Mouse (Mus musculus) cerebellum, adult 11 months (tissue): Measurements from ENCODE around the gene Pum2.

Experiments used
- DNase-seq: peaks from one replicate; pipeline ENCODE4 v3.0.0; 2022

The Pum2 gene

DNA sequence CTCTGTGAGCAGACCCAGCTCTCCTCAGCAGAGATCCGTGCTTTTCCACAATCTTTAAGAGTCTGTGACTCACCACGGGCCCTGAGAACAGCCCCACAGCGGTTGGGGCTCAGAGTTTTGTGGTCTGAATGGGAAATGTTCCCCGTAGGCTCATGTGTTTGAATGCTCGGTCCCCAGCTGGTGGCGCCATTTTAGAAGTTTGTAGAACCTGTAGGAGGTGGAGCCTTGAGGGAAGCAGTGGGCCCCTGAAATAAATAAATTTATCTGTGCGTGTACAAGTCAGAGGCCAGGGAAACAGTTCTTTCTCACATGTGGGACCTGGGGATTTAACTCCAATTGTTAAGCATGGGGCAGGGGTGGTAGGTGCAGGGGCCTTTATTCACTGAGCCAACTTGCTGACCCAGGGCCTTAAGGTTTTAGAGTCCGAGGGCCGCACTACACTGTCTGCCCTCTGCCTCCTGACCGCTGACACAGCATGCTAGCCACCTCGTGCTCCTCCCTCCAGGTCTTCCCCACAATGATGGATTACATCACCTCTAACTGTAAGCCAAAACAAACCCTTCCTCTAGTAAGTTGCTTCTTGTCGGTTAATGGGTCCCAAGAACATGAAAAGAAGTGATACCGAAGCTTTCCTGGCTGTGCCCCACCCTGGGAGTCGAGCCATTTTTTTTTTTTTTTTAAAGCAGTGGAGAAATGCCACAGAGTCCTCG, 90.4 kb downstream of the Pum2 start:
- no peak for DNase-seq

DNA sequence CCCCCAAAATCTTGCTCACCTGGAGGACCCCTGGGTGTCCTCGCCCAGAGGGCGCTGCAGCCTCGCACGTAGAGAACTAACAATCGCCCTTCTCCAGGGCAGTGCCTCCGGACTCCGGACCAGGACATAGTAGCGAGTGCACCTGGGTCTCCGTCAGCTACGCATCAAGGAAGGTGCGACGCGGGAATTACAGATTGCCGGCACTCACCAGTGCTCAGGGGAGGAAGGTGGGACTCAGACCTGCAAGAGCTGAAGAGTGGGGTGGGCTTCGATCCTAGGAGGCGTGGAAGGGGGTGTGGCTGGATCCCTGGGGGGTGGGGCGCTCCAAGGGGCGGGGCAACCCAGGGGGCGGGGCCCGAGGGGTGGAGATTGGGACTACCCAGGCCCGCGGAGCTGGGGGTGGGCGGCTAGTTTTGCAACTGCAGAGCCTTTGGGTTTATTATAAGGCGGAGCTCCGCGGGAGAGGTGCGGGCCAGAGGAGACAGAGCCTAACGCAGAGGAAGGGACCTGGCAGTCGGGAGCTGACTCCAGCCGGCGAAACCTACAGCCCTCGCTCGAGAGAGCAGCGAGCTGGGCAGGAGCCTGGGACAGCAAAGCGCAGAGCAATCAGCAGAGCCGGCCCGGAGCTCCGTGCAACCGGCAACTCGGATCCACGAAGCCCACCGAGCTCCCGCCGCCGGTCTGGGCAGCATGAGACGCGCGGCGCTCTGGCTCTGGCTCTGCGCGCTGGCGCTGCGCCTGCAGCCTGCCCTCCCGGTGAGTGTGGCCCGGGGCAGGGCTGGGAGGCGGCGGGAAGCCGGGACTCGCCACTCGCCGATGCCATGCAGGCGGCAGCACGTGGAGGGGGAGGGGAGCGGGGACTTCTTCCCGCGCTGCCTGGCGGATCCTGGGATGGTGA, 97.3 kb downstream of the Pum2 start, which contains the start of gene Sdc1:
Sdc1 (plus strand) TSS at position 378 of the 898 bp plus-strand sequence.
- DNase-seq = peak; percentile 77

DNA sequence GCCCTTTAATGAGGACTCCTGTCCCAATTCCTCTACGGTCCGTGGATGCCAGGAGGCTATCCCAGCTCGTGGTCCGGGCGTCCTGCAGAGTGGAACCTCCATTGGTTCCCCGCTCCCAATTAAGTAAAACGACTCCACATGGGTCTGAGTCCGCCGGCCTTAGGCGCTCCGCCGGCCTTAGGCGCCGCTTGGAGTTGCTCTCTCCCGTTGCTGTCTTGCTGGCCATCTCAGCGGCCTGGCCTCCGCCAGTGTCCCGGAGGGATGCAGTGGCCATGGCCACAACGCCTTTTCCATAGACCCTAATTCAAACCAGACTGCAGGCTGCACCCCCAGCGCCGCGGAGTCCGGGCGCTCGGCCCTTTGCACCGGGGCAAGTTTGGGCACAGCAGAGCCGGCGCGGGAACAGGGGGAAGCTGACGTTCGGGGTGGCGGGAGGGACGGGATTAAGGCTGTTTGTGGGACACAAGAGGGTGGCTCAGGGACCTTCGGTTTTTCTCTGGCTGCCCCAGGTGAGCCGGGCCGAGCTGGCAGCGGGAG, 98.0 kb downstream of the Pum2 start:
- DNase-seq = peak; percentile 42

DNA sequence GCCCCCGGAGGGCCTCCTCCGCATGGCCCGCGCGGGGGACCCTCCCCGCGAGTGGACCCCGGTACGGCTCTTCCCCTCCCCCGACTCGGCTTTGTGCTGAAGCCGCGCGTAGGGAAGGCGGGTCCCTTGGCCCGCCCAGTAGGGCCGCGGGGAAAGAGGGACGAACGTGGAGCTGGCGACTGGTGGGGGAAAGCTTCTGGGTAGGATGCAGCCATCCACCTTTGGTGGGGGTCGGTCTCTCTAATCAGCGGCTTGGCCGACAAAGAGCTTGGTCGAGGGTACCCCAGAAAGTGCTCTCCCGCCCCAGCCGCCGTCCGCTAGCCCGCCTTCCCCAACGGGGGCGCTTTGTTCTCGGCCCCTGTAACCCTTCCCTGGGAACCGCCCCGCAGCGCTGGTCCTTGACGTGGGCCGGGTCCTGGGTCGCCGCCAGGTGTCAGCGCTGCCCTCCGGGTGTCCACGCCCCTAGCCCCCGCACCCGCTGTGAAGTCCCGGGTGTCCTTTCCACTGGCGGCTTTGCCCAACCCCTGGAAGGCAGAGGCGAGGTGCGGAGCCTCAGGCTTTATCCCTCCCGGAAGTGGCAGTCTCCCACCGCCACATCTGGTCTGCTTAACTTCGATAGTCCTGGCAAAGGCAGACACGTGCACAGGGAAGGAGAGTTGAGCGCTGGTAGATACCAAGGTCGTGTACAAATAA, 98.7 kb downstream of the Pum2 start:
- DNase-seq = peak; percentile 52

DNA sequence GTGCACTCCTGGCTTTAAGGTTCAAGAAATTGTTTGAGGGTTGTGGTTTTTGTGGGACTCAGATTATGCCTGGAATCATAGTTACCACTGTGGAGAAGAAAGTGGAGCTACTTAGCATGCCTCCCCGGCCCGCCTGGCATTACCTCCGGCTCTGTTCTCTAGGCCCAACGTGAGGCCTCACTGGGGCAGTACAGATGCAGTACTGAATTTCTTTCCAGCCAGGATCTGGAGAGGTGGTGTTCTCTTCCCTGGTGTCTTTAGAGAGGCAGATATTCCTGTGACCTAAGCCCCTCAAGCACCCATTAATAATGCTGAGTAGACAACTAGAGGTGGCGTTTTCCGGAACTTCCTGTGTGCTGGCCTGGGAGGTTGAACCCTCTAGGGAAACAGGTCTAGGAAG, 99.4 kb downstream of the Pum2 start:
- DNase-seq = no peak

DNA sequence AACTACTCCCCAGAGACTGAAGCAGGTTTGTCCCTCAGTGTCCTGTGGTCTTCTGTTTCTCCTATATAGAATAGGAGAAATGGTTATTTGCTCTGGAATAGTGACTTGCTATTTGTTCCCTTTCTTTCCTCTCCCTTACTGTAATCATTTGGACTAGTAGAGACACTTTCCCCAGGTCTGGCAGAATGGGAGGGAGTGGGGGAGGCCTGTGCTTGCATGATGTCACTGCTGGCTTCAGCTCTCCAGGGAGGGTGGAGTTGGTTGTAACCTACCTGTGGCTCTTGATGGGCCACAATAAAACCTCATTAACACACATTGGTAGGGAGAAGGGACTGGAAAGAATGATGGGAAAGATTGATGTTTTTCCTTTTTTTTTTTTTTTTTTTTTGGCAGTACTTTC, 100.2 kb downstream of the Pum2 start:
- DNase-seq = no peak

DNA sequence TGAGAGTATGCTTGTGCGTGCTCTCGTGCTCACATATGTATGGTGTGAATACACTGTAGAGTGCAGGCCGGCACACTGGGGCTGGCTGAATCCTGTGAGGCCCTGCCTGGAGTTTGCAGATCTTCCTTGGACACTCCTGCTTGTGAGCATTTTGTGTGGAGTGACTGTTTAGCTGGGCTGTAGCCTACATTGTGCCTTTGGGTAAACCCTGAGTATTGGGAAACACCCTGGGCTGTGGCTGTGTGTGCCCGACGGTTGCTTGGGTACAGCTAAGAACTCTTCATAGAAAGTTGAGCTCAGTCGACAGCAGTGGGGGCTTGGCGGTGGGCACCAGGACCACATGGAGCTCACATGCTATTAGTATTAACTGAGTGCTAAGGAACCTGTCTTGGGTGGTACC, 102.3 kb downstream of the Pum2 start:
- DNase-seq = no peak

DNA sequence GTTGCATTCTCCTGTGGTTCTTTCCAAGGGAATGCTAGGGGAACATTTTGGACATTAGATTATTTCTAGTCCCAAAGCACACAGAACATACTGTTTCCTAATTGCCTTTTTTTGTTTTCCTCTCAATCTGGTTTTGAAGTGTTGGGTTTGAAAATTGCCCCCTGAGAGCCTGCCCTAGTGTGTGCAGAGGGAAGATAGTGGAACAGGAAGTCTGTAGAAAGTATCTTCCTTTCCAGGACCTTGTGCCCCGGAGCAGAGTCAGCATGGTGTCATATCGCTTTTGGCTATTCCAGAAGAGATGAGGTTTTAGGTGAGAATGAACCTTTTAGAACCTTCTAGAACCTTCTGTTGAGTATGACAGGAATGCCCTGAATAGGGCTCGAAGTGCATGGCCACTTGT, 102.8 kb downstream of the Pum2 start:
- DNase-seq = no peak

DNA sequence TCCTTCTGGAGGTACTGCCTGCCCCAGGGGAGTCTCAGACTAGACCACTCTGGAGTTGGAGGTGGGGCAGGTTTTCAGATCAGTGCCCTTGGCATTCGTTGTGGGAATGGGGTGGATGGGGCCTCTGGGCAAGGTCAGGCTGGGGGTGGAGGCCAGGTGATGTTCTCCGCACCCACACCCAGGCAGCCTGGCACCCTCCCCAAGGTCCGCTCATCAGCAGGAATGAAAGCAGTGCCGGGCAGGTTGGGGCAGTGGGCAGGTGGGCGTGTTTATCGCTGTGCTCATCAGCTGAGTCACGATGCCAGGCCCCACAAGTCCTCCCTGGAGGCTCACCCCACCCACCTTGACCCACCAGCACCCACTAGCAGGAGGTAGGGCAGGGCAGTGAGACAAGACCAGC, 104.2 kb downstream of the Pum2 start:
- no peak for DNase-seq

DNA sequence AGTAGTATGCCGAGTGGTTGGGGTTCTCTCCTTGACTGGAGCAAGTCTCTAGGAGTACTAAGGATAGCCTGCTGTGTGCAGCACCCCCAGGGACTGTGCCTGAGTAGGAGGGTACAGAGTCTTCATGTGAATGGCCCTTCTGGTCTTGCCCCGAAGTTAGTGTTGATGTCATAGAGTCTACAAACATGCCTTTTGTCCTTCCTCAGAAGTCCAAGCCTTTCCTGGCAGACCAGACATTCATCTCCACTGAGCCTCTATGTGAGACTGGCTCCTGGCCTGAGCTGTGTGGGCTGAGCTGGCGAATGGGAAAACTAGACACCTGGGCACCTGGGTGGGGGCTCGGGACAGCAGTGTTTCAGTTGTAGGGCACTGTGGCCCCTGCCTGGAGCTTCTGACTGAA, 105.9 kb downstream of the Pum2 start:
- DNase-seq = no peak

DNA sequence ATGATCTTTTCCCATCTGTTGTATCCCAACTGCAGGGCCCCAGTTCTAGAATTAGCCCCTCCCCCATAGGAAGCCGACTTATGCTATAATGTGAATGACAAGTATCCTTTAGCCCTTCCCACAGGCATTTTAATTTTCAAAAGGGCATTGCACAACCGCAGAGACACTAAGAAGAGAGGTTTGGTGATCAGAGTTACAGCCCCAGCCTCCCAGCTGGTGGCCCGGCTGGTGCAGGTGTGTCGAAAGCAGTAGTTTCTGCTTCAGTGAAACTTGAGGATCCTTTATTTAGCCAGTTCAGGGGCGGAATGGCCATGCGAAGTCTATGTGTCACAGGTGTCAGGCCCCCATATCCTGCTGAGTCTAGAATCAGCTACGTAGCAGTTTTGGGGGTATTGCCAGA, 107.2 kb downstream of the Pum2 start:
- no peak for DNase-seq

DNA sequence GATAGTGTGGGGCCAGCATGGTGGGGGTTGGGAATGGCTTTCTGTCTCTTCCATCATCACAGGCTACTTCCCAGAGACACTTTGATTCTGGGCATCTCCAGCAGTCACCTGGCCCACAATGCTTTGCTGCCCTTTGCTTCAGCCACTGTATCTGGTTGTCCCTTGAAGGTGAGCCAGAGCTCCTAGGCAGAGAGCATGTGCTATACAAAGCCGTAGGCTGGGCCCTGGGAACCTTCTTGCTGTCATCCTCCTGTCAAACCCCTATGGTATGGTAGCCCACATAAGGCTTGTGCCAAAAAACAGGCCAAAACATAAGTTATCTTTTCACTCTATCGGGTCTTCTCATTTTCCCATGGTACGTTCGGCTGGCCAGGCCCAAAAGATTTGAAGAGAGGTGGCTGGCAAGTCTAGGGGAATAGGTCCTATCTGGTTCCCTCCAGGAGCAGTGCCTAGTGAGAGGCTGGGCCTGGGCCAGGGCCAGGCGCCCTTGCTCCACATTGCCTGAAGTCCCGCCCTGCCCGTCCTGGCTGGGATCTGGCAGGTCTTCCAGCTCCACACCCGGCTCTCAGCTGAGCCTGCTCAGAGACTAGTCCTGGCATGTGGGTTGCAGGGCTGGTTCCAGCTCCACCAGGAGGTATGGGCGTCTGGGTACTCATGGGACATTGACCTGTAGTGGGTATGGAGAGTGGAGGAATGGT, 107.9 kb downstream of the Pum2 start:
- peak; percentile 72 for DNase-seq

DNA sequence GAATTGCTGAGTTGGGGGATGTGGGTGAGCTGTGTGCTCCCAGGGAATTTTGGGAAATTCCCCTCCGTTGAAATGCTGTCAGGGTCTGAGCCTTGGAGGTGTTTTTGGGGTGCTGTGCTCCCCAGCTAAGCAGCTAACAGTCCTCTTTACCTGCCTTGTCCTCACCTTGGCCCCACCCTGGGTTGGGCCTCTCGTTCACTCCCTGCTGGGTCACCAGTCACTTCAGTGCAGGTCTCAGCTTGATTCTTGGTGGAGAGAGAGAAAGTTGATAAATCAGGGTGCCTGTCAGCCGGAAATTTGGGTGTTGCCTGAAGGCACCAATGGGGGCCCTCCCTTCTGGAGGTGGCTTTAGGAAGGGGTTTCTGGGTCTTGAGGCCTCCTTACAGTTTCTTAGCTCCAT, 108.6 kb downstream of the Pum2 start:
- no peak for DNase-seq

DNA sequence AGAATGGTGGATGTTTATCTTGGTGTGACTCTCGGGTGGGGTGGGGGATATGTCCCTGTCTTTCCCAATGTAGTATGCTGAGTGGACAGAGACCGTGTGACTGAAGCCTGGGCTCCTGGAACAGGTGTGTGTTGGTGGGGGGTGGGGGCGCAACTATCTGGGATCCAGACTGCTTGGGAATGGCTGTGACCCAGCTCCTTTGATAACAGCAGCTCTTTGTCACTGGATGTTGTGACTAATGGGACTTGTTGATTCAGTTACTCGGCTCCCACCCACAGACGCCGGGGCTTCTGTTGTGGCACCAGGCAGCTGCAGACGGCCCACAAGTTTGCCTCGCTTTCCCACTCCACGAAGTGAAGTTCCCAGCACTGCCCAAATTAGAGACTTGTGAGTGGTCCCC, 110.3 kb downstream of the Pum2 start:
- no peak for DNase-seq

DNA sequence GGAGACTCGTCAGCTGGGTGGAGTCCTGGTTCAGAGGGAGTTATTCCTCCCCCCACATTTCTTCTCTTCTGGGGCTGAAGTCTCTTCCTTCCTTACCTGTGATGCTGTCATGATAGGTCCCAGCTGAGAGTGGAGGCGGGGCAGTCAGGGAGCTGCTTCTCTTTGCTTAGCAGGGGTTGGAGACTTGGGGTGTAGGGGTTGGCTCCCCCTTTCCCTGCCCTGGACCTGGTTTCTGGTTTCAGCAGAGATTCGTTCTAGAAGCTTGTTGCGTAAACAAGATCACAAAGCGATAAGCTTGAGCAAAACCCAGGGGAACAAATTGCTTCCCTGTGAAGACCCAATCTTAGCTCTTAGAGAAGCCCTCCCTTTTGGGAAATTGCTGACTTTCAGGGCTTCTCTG, 112.5 kb downstream of the Pum2 start:
- no peak for DNase-seq

DNA sequence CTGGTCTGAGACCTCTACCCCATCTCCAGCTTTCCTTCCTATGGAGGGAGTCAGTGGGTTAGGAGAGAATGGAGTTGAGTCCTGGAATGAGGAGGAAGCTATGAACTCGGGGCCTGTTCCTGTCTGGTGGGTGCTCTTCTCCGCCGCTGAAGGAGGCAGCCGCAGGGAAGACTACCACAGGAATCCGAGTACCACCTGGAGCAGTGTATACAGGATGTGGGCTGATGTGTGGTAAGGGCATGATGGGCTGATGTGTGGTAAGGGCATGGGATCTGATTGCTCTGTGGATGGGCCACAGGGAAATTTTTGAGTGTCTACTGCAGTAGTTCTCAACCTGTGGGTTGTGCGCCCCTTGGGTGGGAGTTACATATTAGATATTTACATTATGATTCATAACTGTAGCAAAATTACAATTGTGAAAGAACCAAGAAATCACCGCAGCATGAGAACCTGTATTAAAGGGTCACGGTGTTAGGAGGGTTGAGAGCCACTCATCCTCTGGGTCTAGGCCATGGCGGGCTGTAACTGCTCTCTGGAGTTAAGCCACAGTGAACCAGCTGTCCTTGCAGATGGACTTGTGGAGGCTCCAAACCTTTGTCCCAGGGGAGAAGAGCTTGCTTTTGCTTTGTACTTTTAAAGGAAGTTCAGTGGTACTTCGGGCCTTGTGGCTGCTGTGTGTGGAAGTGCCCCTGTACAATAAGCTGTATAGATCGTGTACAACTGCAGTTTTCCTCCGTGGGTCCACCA, 113.2 kb downstream of the Pum2 start:
- no peak for DNase-seq

DNA sequence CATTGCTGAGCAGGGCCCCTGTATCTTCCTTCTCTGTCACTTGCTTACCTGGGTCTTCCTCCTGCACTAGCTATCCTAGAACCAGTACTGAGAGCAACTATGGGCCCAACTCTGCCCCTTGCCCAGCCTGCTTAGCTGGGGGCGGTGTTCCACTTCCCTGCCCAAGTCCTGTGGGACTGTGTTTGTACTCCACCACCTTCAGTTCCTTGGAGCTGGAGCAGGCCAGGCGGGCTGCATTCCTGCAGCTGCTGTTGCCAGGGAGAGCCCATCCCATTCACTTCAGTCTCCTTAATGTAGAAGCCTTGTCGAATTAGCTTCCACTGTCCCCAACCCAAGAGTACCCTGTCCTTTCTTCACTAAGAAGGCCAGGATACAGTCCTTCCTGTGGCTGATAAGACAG, 114.5 kb downstream of the Pum2 start:
- no peak for DNase-seq

DNA sequence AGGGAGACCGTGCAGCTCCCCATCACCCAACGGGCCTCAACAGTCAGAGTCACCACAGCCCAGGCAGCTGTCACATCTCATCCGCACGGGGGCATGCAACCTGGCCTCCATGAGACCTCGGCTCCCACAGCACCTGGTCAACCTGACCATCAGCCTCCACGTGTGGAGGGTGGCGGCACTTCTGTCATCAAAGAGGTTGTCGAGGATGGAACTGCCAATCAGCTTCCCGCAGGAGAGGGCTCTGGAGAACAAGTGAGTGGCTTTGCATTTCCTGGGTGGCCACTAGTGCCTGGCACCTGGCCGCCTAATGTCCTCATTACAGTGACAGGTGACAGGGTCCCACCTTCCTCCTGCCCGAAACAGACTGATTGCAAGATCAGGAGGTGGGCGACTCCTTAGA, 116.7 kb downstream of the Pum2 start:
- no peak for DNase-seq

DNA sequence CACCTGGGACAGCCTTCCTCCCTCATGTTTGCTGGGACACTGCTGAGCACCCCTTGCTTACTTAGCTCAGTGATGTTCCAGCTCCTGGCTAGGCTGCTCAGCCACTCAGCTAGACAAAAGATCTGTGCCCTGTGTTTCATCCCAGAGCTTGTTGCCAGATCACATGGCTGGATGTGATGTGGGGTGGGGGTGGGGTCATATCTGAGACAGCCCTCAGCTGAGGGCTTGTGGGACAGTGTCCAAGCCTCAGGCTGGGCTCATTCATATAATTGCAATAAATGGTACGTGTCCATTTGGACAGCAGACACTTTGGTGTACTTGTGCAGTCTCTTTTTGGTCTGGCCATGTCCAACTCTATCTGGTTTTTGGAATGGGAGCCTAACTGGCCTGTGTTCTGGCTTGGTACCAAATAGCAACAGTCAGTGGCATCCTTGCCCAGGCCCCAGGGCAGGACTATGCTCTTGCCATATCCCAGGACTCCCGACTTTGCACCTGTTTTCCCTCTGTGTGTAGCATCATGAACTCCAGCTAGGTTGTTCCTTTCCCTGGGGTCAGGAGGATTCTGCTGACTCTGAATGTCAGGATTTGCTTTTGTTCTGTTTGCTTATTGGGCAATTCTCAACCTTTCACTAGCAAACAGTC, 119.6 kb downstream of the Pum2 start:
- no peak for DNase-seq

DNA sequence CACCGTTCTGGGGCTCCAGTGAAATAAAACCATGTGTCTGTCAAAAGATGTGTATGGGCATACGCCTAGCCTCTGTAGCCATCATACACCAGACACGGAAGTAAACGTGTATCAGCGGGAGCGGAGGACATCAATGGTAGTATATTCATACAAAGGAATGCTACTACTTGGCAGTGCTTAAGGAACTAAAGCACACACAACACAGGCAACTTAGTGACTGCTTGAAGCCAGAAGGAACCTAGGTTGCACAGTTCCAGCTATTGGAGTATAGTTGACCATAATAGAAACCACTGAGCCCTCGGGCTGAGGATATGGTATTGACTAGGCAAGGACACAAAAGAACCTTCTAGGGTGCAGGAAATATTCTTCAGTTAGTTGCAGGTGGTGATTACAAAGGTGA, 124.0 kb downstream of the Pum2 start:
- no peak for DNase-seq

DNA sequence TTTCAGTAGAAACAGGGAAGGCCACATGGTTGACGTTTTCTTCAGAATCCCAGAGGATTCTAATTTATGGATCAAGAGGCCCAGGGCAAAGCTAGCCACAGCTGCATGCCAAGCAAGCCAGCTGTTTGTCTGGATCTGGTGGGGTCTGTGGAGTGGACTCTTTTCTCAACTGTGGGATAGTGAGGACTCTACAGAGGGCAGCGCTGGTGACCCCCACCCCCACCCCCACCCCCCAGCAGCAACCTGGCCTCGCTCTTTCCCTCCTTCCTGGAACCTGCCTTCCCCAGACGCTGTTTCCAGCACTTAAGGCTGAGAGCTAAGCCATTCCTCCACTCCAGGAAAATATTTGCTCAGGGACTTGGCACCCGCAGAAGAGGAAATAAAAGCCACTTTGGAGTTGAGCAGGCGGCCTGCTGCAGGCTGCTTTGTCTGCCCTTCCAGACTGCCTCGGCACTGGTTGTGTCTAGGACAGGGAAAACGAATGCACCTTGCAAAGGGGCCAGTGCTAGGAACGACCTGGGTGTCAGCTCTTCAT, 124.6 kb downstream of the Pum2 start:
- no peak for DNase-seq
